Mouse (Mus musculus) small intestine, adult 2 months (tissue): ENCODE results near the gene Ptpre.

ENCODE experiments used
- CTCF ChIP-seq: fragments of 200-500 bp; IDR thresholded peaks from 2 replicates; pipeline ENCODE4 v1.5.1; 2012; ENCODE audit warnings: low read depth, mild to moderate bottlenecking, control low read depth, inconsistent platforms, low read length, moderate library complexity, mixed read lengths; ENCODE audit not compliant: insufficient replicate concordance, insufficient read length; ENCODE audit errors: extremely low read depth
- POLR2A ChIP-seq: fragments of 200-500 bp; IDR thresholded peaks from 2 replicates; pipeline ENCODE4 v1.6.1; 2012; ENCODE audit warnings: low read depth, mild to moderate bottlenecking, control low read depth, inconsistent platforms, low read length, moderate library complexity

DNA sequence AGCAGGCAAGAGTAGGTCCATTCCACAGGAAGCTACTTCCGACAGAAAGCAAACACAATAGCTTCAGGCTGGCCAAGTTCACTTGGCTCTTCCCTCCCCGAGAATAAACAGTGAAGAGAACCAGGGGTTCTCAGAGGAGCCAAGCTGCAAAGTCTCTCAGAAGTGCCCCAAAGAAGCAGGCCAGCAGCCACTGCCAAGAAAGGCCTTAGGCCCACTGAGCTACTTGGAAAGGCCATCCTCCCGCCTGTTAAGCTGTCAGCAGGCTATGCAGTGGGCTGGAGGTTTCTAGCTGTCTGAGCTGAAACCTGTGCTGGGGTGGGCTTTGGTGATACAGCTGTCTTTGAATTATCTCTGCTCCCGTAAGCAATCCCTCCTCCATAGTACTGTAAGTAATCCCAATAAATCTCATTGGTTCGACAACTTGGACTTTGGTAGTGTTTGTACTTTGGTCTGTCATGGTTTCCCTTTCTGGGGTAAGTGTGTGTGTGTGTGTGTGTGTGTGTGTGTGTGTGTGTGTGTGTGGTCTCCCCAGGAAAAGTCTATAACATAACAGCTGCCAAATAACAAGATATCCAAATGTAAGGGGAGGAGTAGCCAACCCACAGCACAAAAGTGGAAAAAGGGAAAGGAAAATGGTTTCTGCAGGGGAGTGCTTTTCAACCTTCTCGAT, 186.5 kb downstream of the Ptpre start:
- TF ChIP-seq POLR2A (no peak), CTCF (no peak)
